Mouse (Mus musculus) stomach, postnatal 0 days (tissue): Measurements from ENCODE around the gene Wfdc6a. TPM values are rescaled to one million over a fixed set of nuclear protein-coding genes. Genes with fewer than 3 reads are reported as not detected.

Experiments
- ATAC-seq: fragments of 200-750 bp; cut with Nextera tagmentation; 2 replicates; pipeline ENCODE4 v1.8.0; 2017; ENCODE audit not compliant: low FRiP score, low TSS enrichment
- DNase-seq: peaks from one replicate; pipeline ENCODE4 v3.0.0-alpha.2; 2016; ENCODE audit warnings: low spot score
- H3K27ac ChIP-seq: fragments of 300-500 bp; sonication (generic); replicated peaks from 2 replicates; pipeline ENCODE4 v1.5.1; 2014; ENCODE audit warnings: mild to moderate bottlenecking, control low read depth
- H3K27me3 ChIP-seq: fragments of 300-500 bp; sonication (generic); 2 replicates; pipeline ENCODE4 v1.6.1; 2014; ENCODE audit warnings: low read length; ENCODE audit not compliant: control insufficient read depth, insufficient read depth
- H3K36me3 ChIP-seq: fragments of 300-500 bp; sonication (generic); 2 replicates; pipeline ENCODE4 v1.6.1; 2014; ENCODE audit warnings: low read length, mixed read lengths; ENCODE audit not compliant: control insufficient read depth, insufficient read depth
- H3K4me1 ChIP-seq: fragments of 300-500 bp; sonication (generic); replicated peaks from 2 replicates; pipeline ENCODE4 v1.6.1; 2014; ENCODE audit warnings: antibody characterized with exemption; ENCODE audit not compliant: control insufficient read depth, insufficient read depth
- H3K4me2 ChIP-seq: fragments of 300-500 bp; sonication (generic); replicated peaks from 2 replicates; pipeline ENCODE4 v1.6.1; 2014; ENCODE audit warnings: low read depth, mild to moderate bottlenecking, control low read depth, moderate library complexity
- H3K4me3 ChIP-seq: fragments of 300-500 bp; sonication (generic); 2 replicates; pipeline ENCODE4 v1.5.1; 2014; ENCODE audit warnings: low read depth, low read length, control low read depth
- H3K9ac ChIP-seq: fragments of 300-500 bp; sonication (generic); 2 replicates; pipeline ENCODE4 v1.6.1; 2014; ENCODE audit warnings: mild to moderate bottlenecking, low read length, control low read depth, mixed read lengths
- H3K9me3 ChIP-seq: fragments of 300-500 bp; sonication (generic); 2 replicates; pipeline ENCODE4 v1.6.1; 2016; ENCODE audit warnings: low read length; ENCODE audit not compliant: control insufficient read depth
- CTCF ChIP-seq: IDR thresholded peaks from 2 replicates; pipeline ENCODE4 v1.5.1; 2016; ENCODE audit warnings: antibody characterized with exemption, low read depth, mild to moderate bottlenecking, moderate library complexity
- EP300 ChIP-seq: optimal IDR thresholded peaks from 2 replicates; pipeline ENCODE3; 2016; ENCODE audit warnings: antibody characterized with exemption
- WGBS: fragments of 180-500 bp; shearing (Covaris S2); extraction: QIAGEN DNeasy Blood & Tissue Kit; methylation state at CpG from one replicate; pipeline ENCODE4 v1.1.7; 2014; 5-methylcytosine and 5-hydroxymethylcytosine counted together
- polyA plus RNA-seq: library from polyadenylated mRNA; unstranded; fragments of >200 nt; fragmentation: Nextera tagmentation; extraction: Ambion mirVana; gene quantifications from 2 replicates; pipeline ENCODE4 v1.2.1, GENCODE M21; 2015

Gene Wfdc6a
- polyA plus RNA-seq, 1 experiment from 2014 or later: 0.75 TPM

DNA sequence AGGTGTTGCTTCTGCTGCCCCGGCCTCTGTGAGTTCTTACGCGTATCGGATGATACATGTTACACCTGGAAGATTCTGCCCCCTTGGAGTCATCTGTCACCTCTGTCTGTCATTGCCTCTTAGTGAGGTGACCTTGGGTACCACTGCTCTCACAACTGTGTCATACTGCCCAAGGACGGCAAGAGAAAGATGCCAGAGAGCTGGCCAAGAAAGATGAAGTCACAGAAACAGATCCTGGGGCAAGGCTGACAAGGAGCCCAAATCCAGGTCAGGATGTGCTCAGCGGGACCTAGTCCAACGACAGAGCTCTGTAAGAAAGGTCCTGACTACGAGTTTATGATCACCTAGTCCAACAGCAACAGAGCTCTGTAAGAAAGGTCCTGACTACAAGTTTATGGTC, 25.1 kb downstream of the Wfdc6a start:
- Histone ChIP-seq H3K4me1 (0 out of 2 replicates have a peak, but pooled peaks cover 4% of the 10 kb centered on the region), H3K27ac (no peak overlapping the region), H3K27me3 (no peaks in the 10 kb centered on the region), H3K4me3 (no peak overlapping the region), H3K9ac (no peak overlapping the region), H3K36me3 (no peaks in the 10 kb centered on the region), H3K9me3 (no peaks in the 10 kb centered on the region), H3K4me2 (no peak overlapping the region)
- no peak for ATAC-seq
- no peak for DNase-seq
- WGBS: 82% methylated on average over 8 of the region's 8 CpGs
- no peak for TF ChIP-seq EP300
- TF ChIP-seq CTCF: no peak

DNA sequence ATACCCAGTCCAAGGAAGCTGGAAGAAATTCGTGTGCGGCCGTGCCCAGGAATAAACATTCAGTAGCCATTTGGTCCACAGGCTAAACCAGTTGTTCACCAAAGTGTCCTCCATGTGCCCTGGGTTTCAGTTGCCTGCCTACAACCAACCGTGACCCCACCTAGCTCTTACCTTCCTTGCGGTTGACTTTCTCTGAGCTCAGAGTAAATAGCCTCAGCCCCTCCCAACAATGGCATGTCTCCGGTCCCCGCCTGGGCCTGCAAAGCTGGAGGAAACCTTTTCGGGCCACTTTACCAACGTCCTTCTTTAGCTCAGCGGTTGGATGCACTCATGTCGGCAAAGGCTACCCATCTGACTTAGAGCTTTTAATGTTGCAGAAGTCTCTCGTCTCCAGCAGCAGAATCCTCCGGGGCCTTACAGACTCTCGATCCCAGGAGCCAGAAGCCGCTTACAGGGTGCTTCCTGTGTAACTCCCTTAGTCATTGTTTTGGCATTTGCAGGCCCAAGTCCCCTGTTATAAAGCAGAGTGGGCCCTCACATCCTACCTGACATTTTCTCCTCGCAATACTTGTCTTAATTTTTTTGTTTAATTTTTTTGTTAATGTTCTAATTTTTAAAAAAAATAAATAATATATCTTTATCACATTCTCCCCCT, 26.1 kb downstream of the Wfdc6a start:
- ATAC-seq: peak; percentile 75
- DNase-seq: peak; percentile 63

DNA sequence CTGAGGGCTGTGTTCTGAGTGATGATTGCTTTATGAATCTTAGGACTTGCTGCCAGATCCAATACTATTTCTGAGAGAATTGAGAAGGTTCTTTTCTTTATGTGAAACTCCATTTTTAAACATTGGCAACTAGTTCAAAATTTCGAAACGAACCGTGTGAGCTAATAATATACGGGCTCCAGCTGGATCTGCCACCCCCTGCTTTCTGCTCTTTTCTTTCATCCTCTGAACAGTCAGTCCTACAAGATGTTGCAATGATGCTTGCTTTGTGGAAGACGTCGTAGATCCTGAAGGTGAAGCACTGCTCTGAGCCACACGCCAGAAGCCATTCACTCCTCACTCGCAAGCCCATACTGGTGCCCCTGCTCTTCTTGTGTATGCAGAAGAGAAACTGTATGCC, 26.8 kb downstream of the Wfdc6a start:
- Histone ChIP-seq H3K9me3 (no peaks in the 10 kb centered on the region), H3K36me3 (no peaks in the 10 kb centered on the region), H3K4me1 (0 out of 2 replicates have a peak, but pooled peaks cover 4% of the 10 kb centered on the region), H3K27ac (peak overlapping the region; percentile 74), H3K27me3 (no peaks in the 10 kb centered on the region), H3K4me3 (no peak overlapping the region), H3K9ac (no peak overlapping the region), H3K4me2 (no peak overlapping the region)
- DNase-seq: no peak
- ATAC-seq: no peak
- TF ChIP-seq CTCF: no peak
- no peak for TF ChIP-seq EP300
- WGBS: 45% methylated on average over 8 of the region's 8 CpGs

More for the DNA sequence above, 26.1 kb downstream of the Wfdc6a start:
- Histone ChIP-seq H3K27ac (peak overlapping the region; percentile 74), H3K9me3 (no peaks in the 10 kb centered on the region), H3K27me3 (no peaks in the 10 kb centered on the region), H3K4me2 (no peak overlapping the region), H3K4me3 (no peak overlapping the region), H3K4me1 (0 out of 2 replicates have a peak, but pooled peaks cover 4% of the 10 kb centered on the region), H3K9ac (0 out of 2 replicates have a peak overlapping the region, but pooled peaks have one; percentile 5), H3K36me3 (no peaks in the 10 kb centered on the region)
- peak; percentile 37 for TF ChIP-seq EP300
- TF ChIP-seq CTCF: no peak
- WGBS: 31% methylated on average over 16 of the region's 16 CpGs

DNA sequence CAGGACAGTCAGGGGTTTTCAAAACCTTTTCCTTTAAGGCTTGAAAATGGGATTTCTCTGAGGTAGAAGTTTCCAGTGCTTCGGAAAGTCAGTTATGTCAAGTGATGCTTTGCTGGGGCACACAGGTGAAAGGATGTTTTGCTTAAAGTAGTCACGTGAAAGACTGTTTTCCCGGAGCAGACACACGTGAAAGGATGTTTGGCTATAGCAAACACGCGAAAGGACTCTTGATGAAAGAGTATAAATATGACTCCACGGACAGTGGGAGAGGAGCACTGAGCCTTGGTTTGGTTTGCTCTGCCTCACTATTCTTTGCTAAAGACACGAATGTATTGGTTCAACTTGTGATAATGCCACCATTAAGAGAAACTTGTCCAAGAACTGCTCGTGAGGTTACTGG, 33.7 kb downstream of the Wfdc6a start:
- Histone ChIP-seq H3K27ac (no peak overlapping the region), H3K4me1 (no peaks in the 10 kb centered on the region), H3K36me3 (no peaks in the 10 kb centered on the region), H3K4me2 (no peak overlapping the region), H3K27me3 (no peaks in the 10 kb centered on the region), H3K9ac (no peak overlapping the region), H3K9me3 (no peaks in the 10 kb centered on the region), H3K4me3 (no peak overlapping the region)
- DNase-seq: no peak
- ATAC-seq: no peak
- TF ChIP-seq CTCF (no peak), EP300 (no peak)
- WGBS: 77% methylated on average over 9 of the region's 9 CpGs

DNA sequence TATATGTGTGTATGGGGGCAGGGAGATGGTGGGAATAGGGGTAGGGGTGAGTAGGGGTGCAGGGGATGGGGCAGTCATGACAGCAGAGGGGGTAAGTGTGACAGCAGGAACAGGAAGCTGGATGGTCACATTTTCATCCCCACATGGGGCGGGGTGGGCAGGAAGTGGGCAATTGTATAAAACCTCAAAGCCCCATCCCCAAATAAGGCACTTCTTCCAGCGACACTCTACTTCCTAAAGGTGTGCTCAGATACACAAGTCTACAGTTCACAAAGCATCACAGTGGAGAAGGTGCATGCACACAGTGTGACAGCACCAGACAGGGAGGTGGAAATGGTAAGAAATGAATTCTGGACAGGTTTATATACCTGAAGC, 34.4 kb downstream of the Wfdc6a start:
- WGBS: 83% methylated on average over 2 of the region's 2 CpGs
- TF ChIP-seq CTCF (no peak), EP300 (no peak)
- no peak overlapping the region for H3K4me2 ChIP-seq
- no peak for ATAC-seq
- no peak overlapping the region for H3K4me3 ChIP-seq
- no peak overlapping the region for H3K9ac ChIP-seq
- H3K36me3 ChIP-seq: no peaks in the 10 kb centered on the region
- DNase-seq: no peak
- H3K4me1 ChIP-seq: no peaks in the 10 kb centered on the region
- no peak overlapping the region for H3K27ac ChIP-seq
- no peaks in the 10 kb centered on the region for H3K27me3 ChIP-seq
- H3K9me3 ChIP-seq: no peaks in the 10 kb centered on the region
